Comparison of ENCODE assay signal across 26 mouse cellular contexts in the genomic region with DNA sequence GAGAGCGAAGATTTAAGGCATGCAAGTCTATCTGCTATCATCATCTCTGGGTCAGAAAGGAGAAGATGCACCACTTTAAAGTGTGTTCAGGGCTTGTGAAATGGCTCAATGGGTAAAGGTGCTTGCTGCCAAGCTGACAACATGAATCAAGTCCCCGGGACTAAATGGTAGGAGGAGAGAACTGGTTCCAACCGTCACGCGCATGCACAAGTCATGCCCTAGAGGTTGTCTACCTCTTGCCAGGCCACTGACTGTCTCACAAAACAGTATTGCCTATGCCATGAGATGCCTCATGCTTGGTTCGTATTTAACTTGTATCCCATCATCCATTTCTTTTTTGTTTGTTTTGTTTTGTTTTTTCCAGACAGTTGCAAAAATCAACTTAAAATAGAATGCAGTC. TPM values are rescaled to one million over a fixed set of nuclear protein-coding genes. Genes with fewer than 3 reads are reported as not detected.
DNase-seq lines count a peak whose midpoint lies in the region; ATAC-seq lines count a peak whose summit lies in the region.
"Had no signal": no experiment of that assay in that cellular context is flagged by ENCODE, and none has a peak within 500 bp of the region (broad histone marks: within the 10 kb centered on the region; RNA-seq: fewer than 3 reads in every experiment).

No protein-coding gene starts in this region.

- intact Hi-C loops in left cerebral cortex, postnatal 4 days (cut with DNase I), result no loop called here

- no peak overlapping the region for H3K4me2 ChIP-seq in forebrain, embryonic 11.5 days (ENCODE audit: low read depth, low read length, severe bottlenecking)
- H3K4me2 ChIP-seq in forebrain, embryonic 16.5 days (ENCODE audit: low read length), result no peak overlapping the region
- H3K4me2 ChIP-seq: embryonic facial prominence, embryonic 12.5 days; limb, embryonic 15.5 days; midbrain, embryonic 12.5 days; neural tube, embryonic 13.5 days had no signal

- H3K27ac ChIP-seq in forebrain, embryonic 11.5 days (ENCODE audit: low read depth, low read length), result no peak overlapping the region
- no peak overlapping the region for H3K27ac ChIP-seq in forebrain, embryonic 16.5 days (ENCODE audit: low read length)
- H3K27ac ChIP-seq: embryonic facial prominence, embryonic 12.5 days; layer of hippocampus, adult 2 months; limb, embryonic 10.5 days; limb, embryonic 15.5 days; midbrain, embryonic 12.5 days; neural tube, embryonic 13.5 days; stomach, postnatal 0 days had no signal

- 91% methylated on average over 6 of the region's 6 CpGs for WGBS in forebrain, embryonic 11.5 days
- WGBS in forebrain, embryonic 16.5 days, result 82% methylated on average over 6 of the region's 6 CpGs

- H3K27me3 ChIP-seq in forebrain, embryonic 11.5 days (ENCODE audit: control insufficient read depth, insufficient read depth, low read length), result no peaks in the 10 kb centered on the region
- H3K27me3 ChIP-seq in forebrain, embryonic 16.5 days (replicated peaks; ENCODE audit: control insufficient read depth, insufficient read depth, low read length), result no peaks in the 10 kb centered on the region
- H3K27me3 ChIP-seq: embryonic facial prominence, embryonic 12.5 days; limb, embryonic 15.5 days; megakaryocyte, embryonic 14.5 days; midbrain, embryonic 12.5 days; neural tube, embryonic 13.5 days had no signal

- H3K9ac ChIP-seq in forebrain, embryonic 11.5 days (ENCODE audit: low read length), result no peak overlapping the region
- H3K9ac ChIP-seq in forebrain, embryonic 16.5 days (replicated peaks; ENCODE audit: low read depth, low read length), result no peak overlapping the region
- H3K9ac ChIP-seq: embryonic facial prominence, embryonic 12.5 days; forebrain, postnatal 0 days; limb, embryonic 15.5 days; midbrain, embryonic 12.5 days; neural tube, embryonic 13.5 days had no signal

- H3K4me1 ChIP-seq in forebrain, embryonic 11.5 days (replicated peaks; ENCODE audit: control insufficient read depth, insufficient read depth, low read length), result peaks cover 8% of the 10 kb centered on the region; the same call in 1 of the 2 replicates
- H3K4me1 ChIP-seq in forebrain, embryonic 16.5 days (replicated peaks; ENCODE audit: control insufficient read depth, insufficient read depth, low read length), result peaks cover 5% of the 10 kb centered on the region; the same call in 1 of the 2 replicates

- no peaks in the 10 kb centered on the region; the same call in 1 of the 2 replicates for H3K36me3 ChIP-seq in forebrain, embryonic 11.5 days (ENCODE audit: control insufficient read depth, insufficient read depth, low read length)
- H3K36me3 ChIP-seq in forebrain, embryonic 16.5 days (ENCODE audit: control insufficient read depth, insufficient read depth), result no peaks in the 10 kb centered on the region
- H3K36me3 ChIP-seq: limb, embryonic 15.5 days; neural tube, embryonic 13.5 days had no signal

- no peak overlapping the region for H3K4me3 ChIP-seq in forebrain, embryonic 11.5 days (ENCODE audit: low read depth, low read length)
- no peak overlapping the region for H3K4me3 ChIP-seq in forebrain, embryonic 16.5 days (replicated peaks; ENCODE audit: low read length)
- H3K4me3 ChIP-seq: embryonic facial prominence, embryonic 12.5 days; forebrain, embryonic 10.5 days; layer of hippocampus, adult 2 months; limb, embryonic 10.5 days; limb, embryonic 15.5 days; megakaryocyte, embryonic 14.5 days; midbrain, embryonic 12.5 days; neural tube, embryonic 13.5 days had no signal

- no peak for ATAC-seq in forebrain, embryonic 11.5 days (replicated peaks; ENCODE audit: low FRiP score)
- ATAC-seq in forebrain, embryonic 16.5 days, result no peak
- no peak for ATAC-seq in monocyte, adult 5-6 weeks (replicated peaks; ENCODE audit: insufficient number of reproducible peaks, low FRiP score, low TSS enrichment, poor library complexity, severe bottlenecking)
- ATAC-seq: forebrain, postnatal 0 days had no signal

- DNase-seq in forebrain, embryonic 11.5 days (ENCODE audit: low spot score), result peak; percentile 27
- peak; percentile 6 for DNase-seq in left cerebral cortex, postnatal 4 days
- DNase-seq in left cerebral cortex, adult 18-20 months (ENCODE audit: low spot score in 2 of 2), result no peak
- DNase-seq in gonadal fat pad, adult 2 months (ENCODE audit: low read depth), result peak; percentile 84
- DNase-seq in kidney, postnatal 10 days, result peak; percentile 18
- no peak for DNase-seq in testis, postnatal 14 days (ENCODE audit: low spot score)
- DNase-seq: adrenal gland, postnatal 25 days; cerebellum, adult 11-12 months; cerebellum, postnatal 36 days; forebrain, postnatal 0 days; heart, postnatal 14 days; lung, postnatal 4 days; right cerebral cortex, postnatal 4 days; thymus, adult 2 months; thymus, postnatal 4 days had no signal

- no peaks in the 10 kb centered on the region for H3K9me3 ChIP-seq in forebrain, embryonic 11.5 days (ENCODE audit: control insufficient read depth, low read length)
- H3K9me3 ChIP-seq in forebrain, embryonic 16.5 days (ENCODE audit: control insufficient read depth, low read length), result no peaks in the 10 kb centered on the region
- H3K9me3 ChIP-seq: embryonic facial prominence, embryonic 12.5 days; forebrain, embryonic 10.5 days; limb, embryonic 10.5 days; limb, embryonic 15.5 days; megakaryocyte, embryonic 14.5 days; midbrain, embryonic 12.5 days; neural tube, embryonic 13.5 days had no signal

RNA-seq across cellular contexts. Expression of gene Igf2bp3, which starts 48.9 kb away (rescaled TPM):
- polyA plus RNA-seq in forebrain, embryonic 11.5 days (2014; fragmentation: Nextera tagmentation; extraction: Ambion mirVana), result 121 and 132 TPM in 2 replicates
- polyA plus RNA-seq in forebrain, embryonic 16.5 days (2015; fragmentation: Nextera tagmentation; extraction: Ambion mirVana), result 34.1 and 39.0 TPM in 2 replicates
- 1 to 10 TPM; 5.0 to 6.5 TPM for total RNA-seq in left cerebral cortex, postnatal 4 days (2021)
- total RNA-seq in left cerebral cortex, adult 18-20 months (2021), result not detected
- 0.09 and 0.43 TPM in 2 replicates for polyA plus RNA-seq in gonadal fat pad, adult 2 months (2012; rRNA removed)
- total RNA-seq in monocyte, adult 5-6 weeks (2017), result 0.19 to 0.29 TPM in 2 of 3 replicates, not detected in the other
- total RNA-seq: layer of hippocampus, adult 2 months had no signal

Comparison
In these comparisons a context has a peak if more than half of its experiments do, and no peak if none do; other contexts are left out.
1. DNase-seq: peak in forebrain, embryonic 11.5 days (single experiment), left cerebral cortex, postnatal 4 days (single experiment), gonadal fat pad, adult 2 months (single experiment) and kidney, postnatal 10 days (single experiment); none in left cerebral cortex, adult 18-20 months (0 of 2) and testis, postnatal 14 days (single experiment).